Mouse (Mus musculus) heart, postnatal 0 days (tissue): ENCODE measurements around the gene Tns1.

Experiments used
- CTCF ChIP-seq: IDR thresholded peaks from 2 replicates; pipeline ENCODE4 v1.5.1; 2016; ENCODE audit warnings: antibody characterized with exemption, control low read depth, low read depth
- EP300 ChIP-seq: IDR thresholded peaks from 2 replicates; pipeline ENCODE4 v1.6.1; 2016; ENCODE audit warnings: antibody characterized with exemption, low read depth

GRCm38 (mm10) chr1:73997341-73997740 lies 126.9 kb downstream of the Tns1 start:
- no peak for TF ChIP-seq CTCF
- TF ChIP-seq EP300, result no peak
